In genomic region chr19:45742984-45743575, GRCm38 (mm10) we compare ENCODE assay signal across 11 mouse cellular contexts. TPM values are rescaled to one million over a fixed set of nuclear protein-coding genes. Genes with fewer than 3 reads are reported as not detected.
A peak's percentile ranks its signal among the peaks of the same experiment; 100 is the strongest.
DNase-seq lines count a peak whose midpoint lies in the region; ATAC-seq lines count a peak whose summit lies in the region.
"Had no signal": no experiment of that assay in that cellular context is flagged by ENCODE, and none has a peak within 500 bp of the region (broad histone marks: within the 10 kb centered on the region; RNA-seq: fewer than 3 reads in every experiment).

No protein-coding gene starts in this region.

- H3K27ac ChIP-seq in kidney, embryonic 14.5 days (ENCODE audit: low read depth, low read length) = no peak overlapping the region
- 0 out of 2 replicates have a peak overlapping the region, but pooled peaks have one; percentile 30 for H3K27ac ChIP-seq in forebrain, embryonic 10.5 days
- 0 out of 2 replicates have a peak overlapping the region, but pooled peaks have one; percentile 59 for H3K27ac ChIP-seq in limb, embryonic 10.5 days
- no peak overlapping the region for H3K27ac ChIP-seq in neural tube, embryonic 13.5 days (replicated peaks)

- H3K4me3 ChIP-seq in kidney, embryonic 14.5 days (ENCODE audit: low read length) = peak overlapping the region; percentile 57
- H3K4me3 ChIP-seq in forebrain, embryonic 10.5 days = peak overlapping the region; percentile 54
- peak overlapping the region; percentile 57 for H3K4me3 ChIP-seq in limb, embryonic 10.5 days
- peak overlapping the region; percentile 37 for H3K4me3 ChIP-seq in neural tube, embryonic 13.5 days

- H3K36me3 ChIP-seq in kidney, embryonic 14.5 days (ENCODE audit: control insufficient read depth, insufficient read depth, low read length) = no peaks in the 10 kb centered on the region
- H3K36me3 ChIP-seq in forebrain, embryonic 10.5 days (replicated peaks) = peaks cover 5% of the 10 kb centered on the region; the same call in 1 of the 2 replicates
- peaks cover 4% of the 10 kb centered on the region; the same call in 1 of the 2 replicates for H3K36me3 ChIP-seq in limb, embryonic 10.5 days
- peaks cover 4% of the 10 kb centered on the region; the same call in 1 of the 2 replicates for H3K36me3 ChIP-seq in neural tube, embryonic 13.5 days

- peaks cover 70% of the 10 kb centered on the region for H3K27me3 ChIP-seq in kidney, embryonic 14.5 days (ENCODE audit: control insufficient read depth, insufficient read depth, low read length)
- peaks cover 96% of the 10 kb centered on the region for H3K27me3 ChIP-seq in forebrain, embryonic 10.5 days (ENCODE audit: poor library complexity, severe bottlenecking)
- peaks cover 93% of the 10 kb centered on the region for H3K27me3 ChIP-seq in limb, embryonic 10.5 days (ENCODE audit: low read depth, poor library complexity, severe bottlenecking)
- H3K27me3 ChIP-seq in neural tube, embryonic 13.5 days = peaks cover 94% of the 10 kb centered on the region

- peak overlapping the region; percentile 94 for H3K4me2 ChIP-seq in kidney, embryonic 14.5 days (replicated peaks; ENCODE audit: low read depth, low read length)
- peak overlapping the region; percentile 64 for H3K4me2 ChIP-seq in neural tube, embryonic 13.5 days

- DNase-seq in kidney, adult 8-10 months = no peak
- DNase-seq in forebrain, embryonic 10.5 days (ENCODE audit: extremely low spot score, low spot score) = peak; percentile 46
- peak; percentile 59 for DNase-seq in limb, embryonic 10.5 days (ENCODE audit: low spot score)
- no peak for DNase-seq in thymus, postnatal 25 days
- no peak for DNase-seq in adrenal gland, adult 8-10 months
- no peak for DNase-seq in adrenal gland, adult (ENCODE audit: inconsistent age in 2 of 2, low spot score in 1 of 2)

- no peaks in the 10 kb centered on the region for H3K9me3 ChIP-seq in kidney, embryonic 14.5 days (ENCODE audit: control insufficient read depth, low read length)
- no peaks in the 10 kb centered on the region for H3K9me3 ChIP-seq in forebrain, embryonic 10.5 days
- H3K9me3 ChIP-seq in limb, embryonic 10.5 days (replicated peaks) = no peaks in the 10 kb centered on the region
- no peaks in the 10 kb centered on the region for H3K9me3 ChIP-seq in neural tube, embryonic 13.5 days

- ATAC-seq in kidney, embryonic 14.5 days (ENCODE audit: low FRiP score, low TSS enrichment) = no peak
- ATAC-seq in neural tube, embryonic 13.5 days (ENCODE audit: low read depth) = no peak

- peaks cover 28% of the 10 kb centered on the region; the same call in 1 of the 2 replicates for H3K4me1 ChIP-seq in kidney, embryonic 14.5 days (ENCODE audit: control insufficient read depth, insufficient read depth, low read length)
- peaks cover 71% of the 10 kb centered on the region for H3K4me1 ChIP-seq in forebrain, embryonic 10.5 days
- H3K4me1 ChIP-seq in limb, embryonic 10.5 days = peaks cover 62% of the 10 kb centered on the region
- H3K4me1 ChIP-seq in neural tube, embryonic 13.5 days (replicated peaks) = peaks cover 42% of the 10 kb centered on the region

- H3K9ac ChIP-seq in kidney, embryonic 14.5 days (ENCODE audit: low read depth, low read length) = peak overlapping the region; percentile 51
- peak overlapping the region; percentile 52 for H3K9ac ChIP-seq in neural tube, embryonic 13.5 days

- WGBS in kidney, embryonic 14.5 days = 4% methylated on average over 28 of the region's 44 CpGs
- 2% methylated on average over 40 of the region's 44 CpGs for WGBS in forebrain, embryonic 10.5 days
- under 1% methylated on average over 19 of the region's 44 CpGs for WGBS in limb, embryonic 10.5 days
- under 1% methylated on average over 19 of the region's 44 CpGs for WGBS in neural tube, embryonic 13.5 days

RNA-seq across cellular contexts. Expression of gene Fgf8, which starts 0.4 kb away (rescaled TPM):
- polyA plus RNA-seq in kidney, embryonic 14.5 days (2014; fragmentation: Nextera tagmentation; extraction: Ambion mirVana) = 25.1 and 29.3 TPM in 2 replicates
- polyA plus RNA-seq in forebrain, embryonic 10.5 days (2016; fragmentation: Nextera tagmentation; extraction: Ambion mirVana) = 30.6 and 35.3 TPM in 2 replicates
- polyA plus RNA-seq in limb, embryonic 10.5 days (2016; fragmentation: Nextera tagmentation; extraction: Ambion mirVana) = 78.5 and 105 TPM in 2 replicates
- polyA plus RNA-seq in neural tube, embryonic 13.5 days (2015; fragmentation: Nextera tagmentation; extraction: Ambion mirVana) = not detected in 2 replicates
- total RNA-seq in adrenal gland, adult 8-10 months (2022) = not detected
- total RNA-seq: G1E; layer of hippocampus, postnatal 10 days; neutrophil, adult 5-6 weeks had no signal
- polyA plus RNA-seq: G1E had no signal

RNA-seq across cellular contexts. Expression of gene Npm3, which starts 6.3 kb away (rescaled TPM):
- 21.4 and 111 TPM in 2 replicates for polyA plus RNA-seq in kidney, embryonic 14.5 days (2014; fragmentation: Nextera tagmentation; extraction: Ambion mirVana)
- polyA plus RNA-seq in forebrain, embryonic 10.5 days (2016; fragmentation: Nextera tagmentation; extraction: Ambion mirVana) = 10.7 and 16.1 TPM in 2 replicates
- 13.3 and 14.9 TPM in 2 replicates for polyA plus RNA-seq in limb, embryonic 10.5 days (2016; fragmentation: Nextera tagmentation; extraction: Ambion mirVana)
- polyA plus RNA-seq in neural tube, embryonic 13.5 days (2015; fragmentation: Nextera tagmentation; extraction: Ambion mirVana) = 6.4 and 6.7 TPM in 2 replicates
- total RNA-seq in adrenal gland, adult 8-10 months (2022) = 10 to 100 TPM; 26.4 to 35.4 (median 29.2) TPM

RNA-seq across cellular contexts. Expression of gene Mgea5, which starts 40.6 kb away (rescaled TPM):
- polyA plus RNA-seq in kidney, embryonic 14.5 days (2014; fragmentation: Nextera tagmentation; extraction: Ambion mirVana) = 46.3 and 67.8 TPM in 2 replicates
- 59.2 and 63.9 TPM in 2 replicates for polyA plus RNA-seq in forebrain, embryonic 10.5 days (2016; fragmentation: Nextera tagmentation; extraction: Ambion mirVana)
- polyA plus RNA-seq in limb, embryonic 10.5 days (2016; fragmentation: Nextera tagmentation; extraction: Ambion mirVana) = 54.2 and 68.9 TPM in 2 replicates
- 79.4 and 81.4 TPM in 2 replicates for polyA plus RNA-seq in neural tube, embryonic 13.5 days (2015; fragmentation: Nextera tagmentation; extraction: Ambion mirVana)
- total RNA-seq in adrenal gland, adult 8-10 months (2022) = 10 to 100 TPM; 67.3 to 95.3 (median 84.0) TPM

Comparison
In these comparisons a context has a peak if more than half of its experiments do, and no peak if none do; other contexts are left out.
1. H3K27ac ChIP-seq: peak in forebrain, embryonic 10.5 days (single experiment) and limb, embryonic 10.5 days (single experiment); none in kidney, embryonic 14.5 days (single experiment) and neural tube, embryonic 13.5 days (single experiment).
2. DNase-seq: peak in forebrain, embryonic 10.5 days (single experiment) and limb, embryonic 10.5 days (single experiment); none in kidney, adult 8-10 months (0 of 2), thymus, postnatal 25 days (single experiment), adrenal gland, adult 8-10 months (single experiment) and adrenal gland, adult (0 of 2).
3. RNA of gene Fgf8, which starts 0.4 kb away (polyA plus RNA-seq): 78.5 to 105 TPM in limb, embryonic 10.5 days, 30.6 to 35.3 TPM in forebrain, embryonic 10.5 days and 25.1 to 29.3 TPM in kidney, embryonic 14.5 days; not detected in neural tube, embryonic 13.5 days; every median in the first group is over 10 times any median in the second.
4. Peak in every context shown above with its lines, with median percentiles within 50 percentile points of each other: H3K4me3 ChIP-seq.